Mouse (Mus musculus) kidney, postnatal 36 days (tissue): ENCODE measurements around the gene Egfl8.

Experiments used
- DNase-seq, 2 experiments: peaks; one replicate each; pipeline ENCODE4 v3.0.0; 2021 to 2022; ENCODE audit warnings: mixed read lengths in 2 of 2

Gene Egfl8

GRCm38 (mm10) chr17:34569919-34570318 is 45.9 kb downstream of the Egfl8 start:
- no peak for DNase-seq

- no peak for DNase-seq
Observed at GRCm38 (mm10) chr17:34568421-34568820, 47.4 kb downstream of the Egfl8 start.

GRCm38 (mm10) chr17:34567311-34567710 is 48.5 kb downstream of the Egfl8 start:
- peak in 1 of 2 experiments; percentile 17 for DNase-seq

GRCm38 (mm10) chr17:34564796-34565195 is 51.0 kb downstream of the Egfl8 start:
- DNase-seq: peak; percentile 65 to 75

GRCm38 (mm10) chr17:34564003-34564421 is 51.8 kb downstream of the Egfl8 start, which contains the start of gene Notch4:
TSS of gene Notch4 (plus strand) at chr17:34564268.
- peak; percentile 76 to 87 for DNase-seq

GRCm38 (mm10) chr17:34563354-34563753 is 52.4 kb downstream of the Egfl8 start:
- DNase-seq: no peak
